Mouse (Mus musculus): ENCODE measurements around the gene Ppp1r18. TPM values are rescaled to one million over a fixed set of nuclear protein-coding genes. Genes with fewer than 3 reads are reported as not detected.

Gene Ppp1r18
- polyA plus RNA-seq, 1 experiment from 2014 or later = 22.2 TPM

DNA sequence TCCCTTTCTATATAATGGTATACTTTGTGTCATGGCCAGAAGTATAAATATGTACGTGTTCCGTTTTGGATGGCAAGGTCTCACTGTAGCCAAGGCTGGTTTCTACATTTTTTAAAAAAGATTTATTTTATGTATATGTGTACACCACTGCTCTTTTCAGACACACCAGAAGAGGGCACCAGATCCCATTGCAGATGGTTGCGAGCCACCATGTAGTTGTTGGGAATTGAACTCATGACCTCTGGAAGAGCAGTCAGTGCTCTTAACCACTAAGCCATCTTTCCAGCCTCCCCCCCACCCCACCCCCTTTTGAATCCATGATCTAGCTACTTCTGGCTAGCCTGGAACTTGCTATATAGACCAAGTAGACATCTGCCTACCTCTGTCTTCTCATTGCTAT, 21.9 kb upstream of the Ppp1r18 start:
- Histone ChIP-seq H3K4me1 (ENCODE audit: insufficient read depth, low read length) (peaks cover 19% of the 10 kb centered on the region), H3K27ac (ENCODE audit: low read length) (no peak overlapping the region), H3K36me3 (ENCODE audit: insufficient read depth, low read length) (peaks cover 33% of the 10 kb centered on the region), H3K9me3 (ENCODE audit: low read length) (no peaks in the 10 kb centered on the region), H3K9ac (replicated peaks; ENCODE audit: low read length) (no peak overlapping the region), H3K4me3 (ENCODE audit: low read length) (no peak overlapping the region), H3K27me3 (ENCODE audit: insufficient read depth, low read length) (no peaks in the 10 kb centered on the region), H3K4me2 (replicated peaks; ENCODE audit: low read depth, low read length) (no peak overlapping the region)
- WGBS = 90% methylated on average over 3 of the region's 3 CpGs
- ATAC-seq (ENCODE audit: low FRiP score, low TSS enrichment) = no peak

DNA sequence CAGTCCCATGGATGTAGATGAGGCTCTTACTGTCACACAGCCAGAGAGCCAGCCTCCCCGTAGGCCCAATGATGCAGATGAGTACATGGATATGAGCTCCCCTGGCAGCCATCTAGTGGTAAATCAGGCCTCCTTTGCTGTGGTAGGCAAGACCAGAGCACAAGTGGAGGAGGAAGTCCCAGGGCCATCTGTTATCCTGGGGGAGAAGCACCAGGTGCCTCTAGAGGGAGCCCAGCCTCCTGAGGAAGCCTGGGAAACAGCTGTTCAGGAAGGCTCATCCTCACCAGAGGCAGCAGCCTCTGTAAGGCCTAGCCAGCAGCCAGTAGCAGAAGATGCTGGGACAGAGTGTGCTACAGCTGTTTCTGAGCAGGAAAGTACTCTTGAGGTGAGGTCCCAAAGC, 17.3 kb upstream of the Ppp1r18 start:
- Histone ChIP-seq H3K9me3 (ENCODE audit: low read length) (no peaks in the 10 kb centered on the region), H3K9ac (replicated peaks; ENCODE audit: low read length) (peak overlapping the region; percentile 26; the same call in 1 of the 2 replicates), H3K4me2 (replicated peaks; ENCODE audit: low read depth, low read length) (no peak overlapping the region), H3K4me1 (ENCODE audit: insufficient read depth, low read length) (no peaks in the 10 kb centered on the region), H3K36me3 (ENCODE audit: insufficient read depth, low read length) (peaks cover 72% of the 10 kb centered on the region), H3K27ac (ENCODE audit: low read length) (no peak overlapping the region), H3K27me3 (ENCODE audit: insufficient read depth, low read length) (no peaks in the 10 kb centered on the region), H3K4me3 (ENCODE audit: low read length) (no peak overlapping the region)
- WGBS = 35% methylated on average over 1 of the region's 1 CpGs
- ATAC-seq (ENCODE audit: low FRiP score, low TSS enrichment) = peak; percentile 51; the same call in 1 of the 2 replicates

DNA sequence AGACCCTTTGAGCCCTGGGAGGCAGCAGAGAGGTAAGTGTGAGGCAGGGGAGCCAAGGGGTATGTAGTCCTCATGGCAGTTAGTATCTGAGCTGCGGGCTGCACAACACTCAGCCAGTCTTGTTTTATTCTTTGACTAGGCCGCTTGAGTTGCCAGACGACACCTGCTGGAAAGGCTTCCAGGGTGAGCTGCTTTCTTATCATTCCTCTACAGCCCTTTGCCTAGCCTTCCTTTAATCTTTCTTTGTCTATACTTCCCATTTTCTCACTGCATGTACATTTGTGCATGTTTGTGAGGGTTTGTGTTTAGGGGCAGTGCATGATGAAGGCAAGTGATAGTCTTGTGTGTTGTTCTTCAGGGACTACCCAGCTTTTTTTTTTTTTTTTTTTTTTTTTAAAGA, 14.4 kb upstream of the Ppp1r18 start:
- no peak overlapping the region for H3K27ac ChIP-seq (ENCODE audit: low read length)
- no peak overlapping the region for H3K9ac ChIP-seq (replicated peaks; ENCODE audit: low read length)
- H3K4me1 ChIP-seq (ENCODE audit: insufficient read depth, low read length) = no peaks in the 10 kb centered on the region
- H3K4me2 ChIP-seq (replicated peaks; ENCODE audit: low read depth, low read length) = no peak overlapping the region
- ATAC-seq (ENCODE audit: low FRiP score, low TSS enrichment) = no peak
- H3K4me3 ChIP-seq (ENCODE audit: low read length) = no peak overlapping the region
- H3K9me3 ChIP-seq (ENCODE audit: low read length) = no peaks in the 10 kb centered on the region
- H3K27me3 ChIP-seq (ENCODE audit: insufficient read depth, low read length) = no peaks in the 10 kb centered on the region
- H3K36me3 ChIP-seq (ENCODE audit: insufficient read depth, low read length) = peaks cover 75% of the 10 kb centered on the region
- WGBS = 98% methylated on average over 3 of the region's 3 CpGs

DNA sequence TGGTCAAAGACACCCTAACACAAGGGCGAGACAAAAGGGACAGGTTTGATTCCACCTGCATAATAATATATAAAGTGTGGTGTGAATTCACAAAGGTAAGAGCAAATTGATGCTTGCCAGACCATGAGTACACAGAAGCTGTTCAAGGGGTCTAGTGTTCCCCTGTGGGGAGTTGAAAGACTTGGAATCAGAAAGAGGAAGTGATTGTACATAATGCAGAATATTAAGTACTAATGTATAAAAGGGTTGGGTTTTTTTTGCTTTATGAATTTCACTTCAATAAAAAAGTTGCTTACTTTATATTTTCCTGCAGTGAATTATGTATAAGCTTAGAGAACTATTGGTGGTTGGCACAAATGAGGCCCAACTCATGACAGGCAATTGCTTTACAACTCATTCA, 6.0 kb upstream of the Ppp1r18 start:
- H3K27ac ChIP-seq (ENCODE audit: low read length) = no peak overlapping the region
- no peaks in the 10 kb centered on the region for H3K9me3 ChIP-seq (ENCODE audit: low read length)
- H3K36me3 ChIP-seq (ENCODE audit: insufficient read depth, low read length) = peaks cover 29% of the 10 kb centered on the region
- no peaks in the 10 kb centered on the region for H3K27me3 ChIP-seq (ENCODE audit: insufficient read depth, low read length)
- peaks cover 11% of the 10 kb centered on the region for H3K4me1 ChIP-seq (ENCODE audit: insufficient read depth, low read length)
- no peak overlapping the region for H3K4me3 ChIP-seq (ENCODE audit: low read length)
- no peak overlapping the region for H3K9ac ChIP-seq (replicated peaks; ENCODE audit: low read length)
- WGBS = 96% methylated on average over 1 of the region's 1 CpGs
- no peak overlapping the region for H3K4me2 ChIP-seq (replicated peaks; ENCODE audit: low read depth, low read length)
- no peak for ATAC-seq (ENCODE audit: low FRiP score, low TSS enrichment)

DNA sequence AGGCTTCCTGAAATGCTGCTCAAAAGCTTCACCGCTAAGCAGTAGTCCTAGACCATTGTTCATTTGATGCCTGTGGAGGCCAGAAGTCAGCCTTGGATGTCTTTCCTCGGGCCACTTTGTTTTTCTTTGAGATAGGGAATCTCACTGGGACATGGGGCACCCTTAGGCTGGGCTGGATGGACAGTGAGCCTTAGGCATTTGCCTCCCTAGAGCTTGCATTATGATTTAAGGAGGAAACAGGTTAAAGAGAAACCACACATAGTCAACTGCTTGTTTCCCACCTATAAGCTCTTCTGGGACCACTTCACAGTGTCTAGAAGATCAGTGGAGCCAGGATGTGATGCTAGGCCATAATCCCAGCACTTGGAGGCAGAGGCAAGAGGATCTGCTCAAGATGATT, 5.6 kb upstream of the Ppp1r18 start:
- 43% methylated on average over 2 of the region's 2 CpGs for WGBS
- no peak for ATAC-seq (ENCODE audit: low FRiP score, low TSS enrichment)

DNA sequence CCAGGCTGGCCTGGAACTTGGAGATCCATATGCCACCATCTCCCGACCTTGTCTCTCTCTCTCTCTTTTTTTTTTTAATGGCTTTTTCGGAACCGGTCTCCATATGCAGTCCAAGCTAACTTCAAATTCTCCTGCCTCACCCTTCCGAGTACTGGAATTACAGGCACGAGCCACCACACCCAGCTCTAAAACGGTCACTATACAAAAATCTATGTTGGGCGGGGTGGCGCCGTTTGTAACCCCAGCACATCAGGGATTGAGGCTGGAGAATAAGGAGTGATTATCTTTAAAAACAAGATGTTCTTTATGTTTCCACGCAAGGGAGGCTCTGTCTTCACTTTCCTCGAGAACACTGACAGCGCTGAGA, 4.6 kb upstream of the Ppp1r18 start:
- Histone ChIP-seq H3K4me2 (replicated peaks; ENCODE audit: low read depth, low read length) (peak overlapping the region; percentile 83), H3K36me3 (ENCODE audit: insufficient read depth, low read length) (peaks cover 19% of the 10 kb centered on the region; the same call in 1 of the 2 replicates), H3K4me1 (ENCODE audit: insufficient read depth, low read length) (peaks cover 22% of the 10 kb centered on the region), H3K27me3 (ENCODE audit: insufficient read depth, low read length) (no peaks in the 10 kb centered on the region), H3K27ac (ENCODE audit: low read length) (peak overlapping the region; percentile 88), H3K9ac (replicated peaks; ENCODE audit: low read length) (peak overlapping the region; percentile 81), H3K4me3 (ENCODE audit: low read length) (peak overlapping the region; percentile 74), H3K9me3 (ENCODE audit: low read length) (no peaks in the 10 kb centered on the region)
- peak; percentile 3; the same call in 1 of the 2 replicates for ATAC-seq (ENCODE audit: low FRiP score, low TSS enrichment)
- 2% methylated on average over 12 of the region's 12 CpGs for WGBS

More for the DNA sequence above, 5.6 kb upstream of the Ppp1r18 start:
- Histone ChIP-seq H3K9me3 (ENCODE audit: low read length) (no peaks in the 10 kb centered on the region), H3K27ac (ENCODE audit: low read length) (no peak overlapping the region), H3K9ac (replicated peaks; ENCODE audit: low read length) (no peak overlapping the region), H3K4me2 (replicated peaks; ENCODE audit: low read depth, low read length) (no peak overlapping the region), H3K36me3 (ENCODE audit: insufficient read depth, low read length) (peaks cover 24% of the 10 kb centered on the region; the same call in 1 of the 2 replicates), H3K27me3 (ENCODE audit: insufficient read depth, low read length) (no peaks in the 10 kb centered on the region), H3K4me3 (ENCODE audit: low read length) (no peak overlapping the region), H3K4me1 (ENCODE audit: insufficient read depth, low read length) (peaks cover 16% of the 10 kb centered on the region)

DNA sequence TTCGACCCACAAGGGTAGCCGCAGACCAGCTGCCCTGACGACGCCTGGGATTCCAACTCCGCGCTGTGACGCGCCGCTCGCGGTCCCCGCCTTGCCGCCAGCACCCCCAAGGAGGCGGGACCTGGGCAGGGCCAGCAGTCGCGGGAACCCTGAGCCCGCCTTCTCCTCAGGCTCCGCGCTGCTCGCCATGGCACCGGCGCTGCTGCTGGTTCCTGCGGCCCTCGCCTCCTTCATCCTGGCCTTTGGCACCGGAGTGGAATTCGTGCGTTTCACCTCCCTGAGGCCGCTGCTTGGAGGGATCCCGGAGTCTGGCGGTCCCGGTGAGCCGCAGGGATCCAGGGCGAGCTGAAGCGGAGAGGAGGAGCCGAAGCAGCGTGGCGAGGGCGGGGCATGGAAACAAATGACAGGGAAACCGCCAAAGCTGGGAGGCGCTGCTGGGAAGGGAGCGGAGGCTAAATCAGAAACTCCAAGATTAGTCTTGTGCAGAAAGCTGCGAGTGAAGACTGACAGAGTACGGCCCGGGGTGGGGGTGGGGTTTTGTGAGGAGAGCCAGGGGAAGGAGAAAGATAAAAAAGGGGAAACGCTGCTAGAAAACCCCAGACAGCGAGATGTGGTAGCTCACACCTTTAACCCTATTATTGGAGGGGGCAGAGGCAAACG, 4.1 kb upstream of the Ppp1r18 start, which contains the start of gene Nrm:
Nrm (plus strand) TSS at position 121 of the 660 bp plus-strand sequence.
- Histone ChIP-seq H3K4me3 (ENCODE audit: low read length) (peak within 1 kb of the TSS; percentile 74), H3K4me1 (ENCODE audit: insufficient read depth, low read length) (peaks cover 22% of the 10 kb centered on the region), H3K9me3 (ENCODE audit: low read length) (no peaks in the 10 kb centered on the region), H3K4me2 (replicated peaks; ENCODE audit: low read depth, low read length) (peak within 1 kb of the TSS; percentile 83), H3K36me3 (ENCODE audit: insufficient read depth, low read length) (peaks cover 19% of the 10 kb centered on the region; the same call in 1 of the 2 replicates), H3K27me3 (ENCODE audit: insufficient read depth, low read length) (no peaks in the 10 kb centered on the region), H3K9ac (replicated peaks; ENCODE audit: low read length) (peak within 1 kb of the TSS; percentile 81), H3K27ac (ENCODE audit: low read length) (peak within 1 kb of the TSS; percentile 88)
- WGBS = under 1% methylated on average over 47 of the region's 47 CpGs
- peak; percentile 94 for ATAC-seq (ENCODE audit: low FRiP score, low TSS enrichment)

DNA sequence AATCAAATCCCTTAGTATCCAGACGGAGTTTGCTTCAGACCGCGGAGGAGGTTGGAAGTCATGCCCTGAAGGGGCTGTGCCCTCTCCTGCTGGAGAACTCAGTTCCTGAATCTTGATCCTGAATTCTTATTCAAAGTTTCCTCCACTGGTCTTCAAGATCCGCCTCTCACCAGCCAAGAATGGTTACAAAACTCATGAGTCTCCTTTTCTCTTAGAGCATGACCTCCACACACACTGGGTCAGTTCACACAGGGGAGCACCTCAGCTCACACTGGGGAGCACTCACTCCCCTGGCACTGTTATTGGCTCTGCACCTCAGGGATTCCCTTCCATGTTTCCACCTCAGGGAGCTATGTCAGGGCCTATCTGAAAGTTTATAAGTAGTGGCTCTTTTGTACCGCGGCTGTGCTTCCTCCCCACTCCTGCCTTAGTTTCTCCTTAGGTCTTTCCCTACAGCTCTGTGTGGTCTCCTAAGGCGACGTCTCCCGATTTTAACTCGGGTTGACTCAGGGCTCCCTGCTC, 500 bp upstream of the Ppp1r18 start:
- no peaks in the 10 kb centered on the region for H3K27me3 ChIP-seq (ENCODE audit: insufficient read depth, low read length)
- H3K9ac ChIP-seq (replicated peaks; ENCODE audit: low read length) = peak overlapping the region; percentile 85
- peak overlapping the region; percentile 98 for H3K27ac ChIP-seq (ENCODE audit: low read length)
- no peak for ATAC-seq (ENCODE audit: low FRiP score, low TSS enrichment)
- H3K4me2 ChIP-seq (replicated peaks; ENCODE audit: low read depth, low read length) = peak overlapping the region; percentile 83
- no peaks in the 10 kb centered on the region for H3K9me3 ChIP-seq (ENCODE audit: low read length)
- WGBS = 26% methylated on average over 10 of the region's 10 CpGs
- H3K4me1 ChIP-seq (ENCODE audit: insufficient read depth, low read length) = peaks cover 48% of the 10 kb centered on the region
- peak overlapping the region; percentile 68 for H3K4me3 ChIP-seq (ENCODE audit: low read length)
- H3K36me3 ChIP-seq (ENCODE audit: insufficient read depth, low read length) = no peaks in the 10 kb centered on the region

DNA sequence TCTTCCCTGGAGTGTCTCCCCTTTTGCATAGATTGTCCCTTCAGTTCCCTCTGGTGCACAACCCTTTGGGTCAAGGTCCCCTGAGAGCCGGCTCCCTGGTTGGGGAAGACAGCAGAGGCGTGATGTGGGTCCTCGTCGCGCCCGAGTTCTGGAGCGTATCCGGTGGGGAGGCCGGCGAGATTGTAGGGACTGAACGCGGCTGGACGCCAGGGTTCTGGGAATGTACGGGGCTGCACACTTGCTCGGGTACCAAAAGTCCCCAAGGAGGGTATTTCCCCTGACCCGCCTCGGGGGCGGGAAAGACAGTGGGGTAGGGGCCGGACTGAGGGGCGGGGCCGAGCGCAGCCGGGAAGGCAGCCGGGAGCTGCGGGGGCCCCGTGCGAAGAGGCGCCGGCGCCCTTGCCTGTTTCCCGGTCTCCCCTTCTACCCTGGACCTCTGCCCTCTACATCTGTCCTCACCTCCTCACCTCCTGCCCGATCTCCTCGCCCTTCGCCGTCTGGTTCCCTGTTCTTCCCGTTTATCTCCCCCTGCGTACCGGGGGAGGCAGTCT, 963 bp downstream of the Ppp1r18 start:
- H3K27me3 ChIP-seq (ENCODE audit: insufficient read depth, low read length) = no peaks in the 10 kb centered on the region
- H3K9me3 ChIP-seq (ENCODE audit: low read length) = peaks cover 3% of the 10 kb centered on the region; the same call in 1 of the 2 replicates
- H3K4me3 ChIP-seq (ENCODE audit: low read length) = peak overlapping the region; percentile 68
- under 1% methylated on average over 35 of the region's 38 CpGs for WGBS
- peak overlapping the region; percentile 85 for H3K9ac ChIP-seq (replicated peaks; ENCODE audit: low read length)
- 0 out of 2 replicates have a peak, but pooled peaks cover 5% of the 10 kb centered on the region for H3K36me3 ChIP-seq (ENCODE audit: insufficient read depth, low read length)
- ATAC-seq (ENCODE audit: low FRiP score, low TSS enrichment) = peak; percentile 40
- peak overlapping the region; percentile 98 for H3K27ac ChIP-seq (ENCODE audit: low read length)
- H3K4me2 ChIP-seq (replicated peaks; ENCODE audit: low read depth, low read length) = peak overlapping the region; percentile 83
- peaks cover 52% of the 10 kb centered on the region for H3K4me1 ChIP-seq (ENCODE audit: insufficient read depth, low read length)

Measured in kidney, embryonic 16.5 days (tissue).